Mouse (Mus musculus): ENCODE results near the gene Fbxo8. TPM values are rescaled to one million over a fixed set of nuclear protein-coding genes. Genes with fewer than 3 reads are reported as not detected.

Gene Fbxo8
- 10 to 100 TPM; 32.1 to 35.9 TPM for total RNA-seq (2021)
- long read RNA-seq, experiment 1, transcript Fbxo8-201 (6 exons, 3,571 nt), result major isoform, 18 of 31 reads
- long read RNA-seq, experiment 1, partial matches to known transcripts, result 0 of 31 reads
- long read RNA-seq, experiment 1, other reads (novel, unspliced or antisense), result 13 of 31 reads
- long read RNA-seq, experiment 2, transcript Fbxo8-201 (6 exons, 3,571 nt), result major isoform, 8 of 20 reads
- long read RNA-seq, experiment 2, partial matches to known transcripts, result 2 of 20 reads
- long read RNA-seq, experiment 2, other reads (novel, unspliced or antisense), result 10 of 20 reads

DNA sequence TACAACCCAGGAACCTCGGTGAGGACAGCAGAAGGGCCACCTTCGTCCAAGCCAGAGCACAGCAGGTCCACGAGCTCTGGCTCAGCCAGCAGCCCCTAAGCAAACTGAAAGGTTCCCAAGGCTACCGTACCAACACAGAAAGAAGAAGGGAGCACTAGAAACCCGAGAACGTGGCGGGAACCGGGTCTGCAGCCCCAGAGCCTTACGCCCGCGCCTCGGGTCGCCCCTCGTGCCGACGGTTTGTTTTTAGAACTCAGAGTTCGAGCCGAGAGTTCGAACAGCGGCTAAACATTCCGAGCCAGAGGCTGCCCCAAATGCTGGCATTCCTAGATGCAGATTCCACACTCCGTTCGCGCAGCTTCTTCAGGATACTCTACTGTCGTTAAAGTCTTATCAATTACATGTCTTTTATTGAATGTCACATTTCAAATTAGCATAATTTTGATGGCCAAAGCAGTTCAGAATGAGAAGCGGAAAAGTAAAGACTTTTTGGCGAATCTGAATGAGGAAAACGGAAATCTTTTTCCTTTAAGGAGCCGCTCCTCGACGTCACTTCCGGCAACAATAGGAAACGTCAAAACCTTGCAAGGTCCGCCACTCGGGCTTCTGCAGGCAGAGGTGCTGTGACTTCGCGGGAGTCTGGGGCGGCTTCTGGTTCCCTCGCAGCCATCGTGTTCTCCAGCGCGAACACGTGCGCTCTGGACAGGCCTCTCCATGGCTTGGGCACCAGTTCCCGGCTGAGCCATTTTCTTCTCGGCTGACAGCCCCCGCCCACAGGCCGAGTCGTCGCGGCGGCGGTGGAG is at the start of gene Fbxo8, which contains the start of gene Cep44:
Gene Fbxo8 (plus strand): TSS at position 533 of the 803 bp plus-strand sequence.
Gene Cep44 (minus strand): TSS at position 490 of the 803 bp plus-strand sequence.
- intact Hi-C loops (cut with DNase I), result no loop called here
- DNase-seq (ENCODE audit: low spot score in 2 of 2), result peak; percentile 85

DNA sequence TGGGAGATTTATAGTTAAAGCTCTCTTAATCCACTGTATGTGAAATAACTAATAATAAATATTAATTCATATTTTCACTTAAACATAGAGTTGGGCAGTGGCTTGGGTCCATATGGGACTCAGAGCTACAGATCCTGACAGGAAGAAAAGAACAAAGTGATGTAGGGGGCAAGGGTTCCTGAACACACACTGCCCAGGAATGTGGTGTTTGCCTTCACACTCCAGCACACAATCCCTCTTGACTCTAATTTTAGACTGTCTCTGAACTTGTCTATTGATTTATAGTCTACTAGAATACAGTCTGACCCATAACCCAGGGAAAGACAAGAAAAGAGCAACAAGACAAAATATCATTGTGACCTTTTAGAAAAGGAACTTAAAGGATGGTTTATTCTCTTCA is 49.0 kb upstream of the Fbxo8 start:
- DNase-seq (ENCODE audit: low spot score in 2 of 2), result no peak
- intact Hi-C loops (cut with DNase I), result no loop called here

DNA sequence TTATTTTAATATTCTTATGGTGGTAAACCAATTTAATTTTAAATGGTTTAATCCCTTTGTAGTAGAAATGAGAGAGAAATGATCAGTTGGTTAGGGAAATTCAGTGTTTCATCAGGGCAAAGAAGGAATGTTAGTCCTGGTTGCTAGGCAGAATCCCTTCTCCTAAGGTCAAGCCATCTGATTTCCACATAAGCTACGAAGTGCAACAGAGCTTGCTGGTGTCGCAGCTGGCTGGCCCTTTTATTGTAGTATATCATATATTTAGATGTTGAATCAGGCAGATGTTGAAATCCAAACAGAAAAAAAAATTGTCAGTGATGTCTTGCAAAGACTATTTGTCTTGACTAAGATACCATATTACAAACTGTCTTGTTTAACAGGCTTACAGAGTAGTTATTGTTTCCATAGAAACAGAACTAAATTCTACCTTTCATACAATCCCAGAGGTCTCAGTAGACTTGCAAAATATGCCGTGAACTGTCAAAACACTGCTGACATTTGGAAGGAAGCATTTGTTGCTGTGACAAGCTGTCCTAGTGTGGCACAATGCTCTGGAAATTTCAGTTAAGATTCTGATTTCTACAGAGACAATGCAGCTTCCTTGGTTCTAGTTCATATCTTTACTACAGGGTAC is 42.5 kb upstream of the Fbxo8 start:
- intact Hi-C loops (cut with DNase I), result no loop called here
- DNase-seq (ENCODE audit: low spot score in 2 of 2), result peak in 1 of 2 experiments; percentile 16

DNA sequence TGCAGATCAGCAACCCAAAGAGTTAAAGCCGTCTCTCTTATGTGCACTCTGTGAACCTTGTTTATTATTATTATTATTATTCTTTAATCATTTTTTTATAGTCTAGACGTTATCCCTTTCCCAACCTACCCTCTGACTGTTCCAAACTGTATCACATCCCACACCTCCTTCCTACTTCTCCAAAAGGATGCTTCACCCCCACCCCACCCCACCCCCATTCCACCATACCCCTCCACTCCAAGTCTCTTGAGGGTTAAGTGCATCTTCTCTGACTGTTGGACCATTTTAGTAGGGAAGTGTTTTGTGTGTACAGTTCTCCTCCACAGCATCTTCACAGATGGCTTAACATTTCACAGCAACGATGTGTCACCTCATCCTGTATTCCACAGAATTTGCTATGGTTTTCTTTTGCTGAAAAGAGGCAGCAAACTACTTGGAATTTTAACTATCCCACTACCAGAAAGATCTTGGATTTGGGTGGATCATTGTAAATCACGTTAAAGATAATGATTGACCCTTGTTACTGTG is 41.9 kb upstream of the Fbxo8 start:
- DNase-seq (ENCODE audit: low spot score in 2 of 2), result peak in 1 of 2 experiments; percentile 12
- intact Hi-C loops (cut with DNase I), result no loop called here

DNA sequence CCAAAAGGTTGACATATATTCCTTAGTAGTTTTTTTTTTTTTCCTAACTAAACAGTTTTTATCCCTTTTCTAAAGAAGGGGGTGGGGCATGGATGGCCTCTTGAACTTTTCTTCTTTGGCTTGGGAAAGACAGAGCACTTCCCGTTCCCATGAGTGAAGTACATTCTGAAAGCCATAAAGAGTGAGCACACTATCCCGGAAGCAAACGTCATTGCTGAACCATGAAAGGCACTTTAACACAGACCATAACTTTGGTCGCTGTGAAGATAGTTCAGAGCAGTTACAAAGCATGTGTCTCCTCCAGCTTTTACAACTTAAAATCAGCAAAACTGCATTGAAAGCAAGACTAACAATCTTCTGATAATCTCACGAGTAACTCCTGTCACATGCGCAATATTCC is 32.0 kb upstream of the Fbxo8 start:
- no peak for DNase-seq (ENCODE audit: low spot score in 2 of 2)
- intact Hi-C loops (cut with DNase I), result no loop called here

DNA sequence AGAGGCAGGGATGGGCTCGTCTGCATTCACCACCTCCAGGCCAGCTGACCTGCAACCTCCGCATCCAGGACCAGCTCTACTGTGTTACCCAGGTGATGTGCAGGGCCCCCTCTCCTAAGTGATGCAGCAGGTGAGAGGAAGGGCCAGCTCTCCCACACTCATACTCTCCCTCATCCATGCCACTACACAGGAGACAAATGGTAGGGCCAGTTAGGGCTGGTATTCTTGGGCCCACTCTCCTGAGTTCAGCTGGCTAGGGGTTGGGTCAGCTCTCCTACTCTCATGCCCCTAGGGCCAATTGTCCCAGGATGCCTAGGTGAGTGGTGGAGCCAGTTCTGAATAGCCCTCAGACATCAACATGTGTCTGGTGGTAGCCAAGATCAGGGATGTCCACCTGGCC is 30.6 kb upstream of the Fbxo8 start:
- no peak for DNase-seq (ENCODE audit: low spot score in 2 of 2)
- intact Hi-C loops (cut with DNase I), result no loop called here

DNA sequence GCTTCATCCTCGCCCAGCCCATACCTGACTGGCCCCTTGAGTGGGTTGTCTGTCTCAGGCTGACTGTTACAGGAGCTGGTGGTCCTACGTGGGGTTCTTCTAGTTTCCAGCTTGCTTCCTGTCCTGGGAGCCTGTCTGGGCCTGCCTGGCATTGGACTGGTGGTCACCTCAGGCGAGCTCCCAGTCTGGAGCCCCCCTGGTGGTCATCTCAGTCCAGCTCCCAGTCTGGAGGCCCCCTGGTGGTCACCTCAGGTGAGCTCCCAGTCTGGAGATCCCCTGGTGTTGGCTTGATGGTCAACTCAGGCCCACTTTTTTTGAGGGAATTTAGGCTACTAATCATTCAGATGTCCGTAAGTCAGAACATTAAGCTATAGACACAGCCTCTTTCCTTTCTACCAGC is 29.8 kb upstream of the Fbxo8 start:
- DNase-seq (ENCODE audit: low spot score in 2 of 2), result no peak

DNA sequence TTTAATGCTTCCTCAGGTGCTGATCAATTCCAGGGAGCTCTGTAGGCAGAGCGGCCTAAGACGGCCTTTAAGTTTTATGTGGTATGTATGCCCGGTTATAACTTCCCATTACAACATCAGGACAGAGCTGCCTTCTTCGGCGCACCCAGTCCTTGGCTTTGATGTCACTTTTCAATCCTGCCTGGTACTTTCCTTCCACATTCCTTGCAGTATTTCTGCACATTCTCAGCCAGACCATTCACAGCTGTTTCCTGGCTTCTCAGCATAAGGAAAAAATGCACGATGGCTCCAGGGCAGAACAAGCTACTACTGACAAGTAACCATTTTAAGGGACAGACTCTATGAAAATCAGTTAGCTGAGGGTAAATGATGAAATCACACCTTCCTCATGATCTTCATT is 22.0 kb upstream of the Fbxo8 start:
- intact Hi-C loops (cut with DNase I), result no loop called here
- DNase-seq (ENCODE audit: low spot score in 2 of 2), result no peak

More for the DNA sequence above, 29.8 kb upstream of the Fbxo8 start:
- intact Hi-C loops (cut with DNase I), result no loop called here

DNA sequence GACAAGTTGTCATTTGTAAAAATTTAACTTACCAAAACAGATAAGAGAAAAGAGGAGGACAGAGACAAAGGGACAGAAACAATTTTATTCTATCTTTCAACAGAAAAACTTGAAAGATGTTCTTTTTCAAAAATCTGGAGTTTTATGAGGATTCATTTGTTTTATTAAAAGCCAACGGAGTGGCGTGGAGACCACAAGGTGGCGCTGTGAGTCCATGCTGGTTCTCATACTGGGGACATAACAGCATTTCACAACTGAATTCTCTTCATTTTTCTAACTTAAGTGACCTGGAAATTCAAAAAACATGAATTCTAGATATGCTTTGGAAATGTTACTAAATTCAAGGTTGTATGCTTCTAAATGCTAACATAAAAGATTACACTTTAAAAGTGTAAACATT is 20.5 kb upstream of the Fbxo8 start:
- intact Hi-C loops (cut with DNase I), result loop anchor here (1.0 kb wide), 1 partner anchor 85 kb away; no protein-coding TSS in a partner anchor
- DNase-seq (ENCODE audit: low spot score in 2 of 2), result peak in 1 of 2 experiments; percentile 76

DNA sequence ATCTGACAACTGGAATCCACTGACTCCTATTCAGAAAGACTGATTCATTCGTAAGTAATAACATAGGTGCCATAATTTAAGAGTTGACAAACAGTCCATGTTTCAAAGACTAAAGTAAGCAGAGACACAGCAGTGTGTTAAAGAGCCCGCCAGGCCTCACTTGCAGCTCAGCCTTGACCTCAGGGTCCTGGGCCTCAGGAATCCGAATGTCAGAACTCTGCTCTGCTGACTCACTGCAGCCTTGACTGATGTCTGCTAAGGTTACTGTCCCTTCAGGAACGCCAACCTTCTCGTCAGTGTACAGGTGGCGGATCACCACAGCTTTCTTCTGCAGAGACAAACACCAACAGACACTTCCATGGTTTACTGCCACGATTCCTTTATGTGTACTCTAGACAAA is 10.2 kb upstream of the Fbxo8 start:
- DNase-seq (ENCODE audit: low spot score in 2 of 2), result no peak
- intact Hi-C loops (cut with DNase I), result no loop called here

DNA sequence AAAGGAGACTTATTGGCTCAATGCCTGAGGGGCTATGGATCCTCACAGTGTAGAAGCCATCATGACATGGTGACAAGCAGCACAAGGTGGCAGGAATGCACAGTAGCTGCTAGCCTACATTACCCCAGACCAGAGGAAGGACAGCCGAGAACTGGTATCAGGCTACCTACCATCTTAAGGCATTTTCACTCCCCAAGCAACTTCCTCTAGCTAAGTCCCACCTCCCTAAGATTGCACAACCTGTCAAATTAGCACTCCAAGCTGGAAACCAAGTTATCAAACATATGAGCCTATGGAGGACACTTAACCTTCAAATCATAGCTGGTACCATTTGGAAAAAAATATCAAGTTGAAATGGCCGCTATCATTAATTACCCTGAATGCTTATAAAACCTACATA is 3.0 kb upstream of the Fbxo8 start:
- DNase-seq (ENCODE audit: low spot score in 2 of 2), result no peak
- intact Hi-C loops (cut with DNase I), result no loop called here

DNA sequence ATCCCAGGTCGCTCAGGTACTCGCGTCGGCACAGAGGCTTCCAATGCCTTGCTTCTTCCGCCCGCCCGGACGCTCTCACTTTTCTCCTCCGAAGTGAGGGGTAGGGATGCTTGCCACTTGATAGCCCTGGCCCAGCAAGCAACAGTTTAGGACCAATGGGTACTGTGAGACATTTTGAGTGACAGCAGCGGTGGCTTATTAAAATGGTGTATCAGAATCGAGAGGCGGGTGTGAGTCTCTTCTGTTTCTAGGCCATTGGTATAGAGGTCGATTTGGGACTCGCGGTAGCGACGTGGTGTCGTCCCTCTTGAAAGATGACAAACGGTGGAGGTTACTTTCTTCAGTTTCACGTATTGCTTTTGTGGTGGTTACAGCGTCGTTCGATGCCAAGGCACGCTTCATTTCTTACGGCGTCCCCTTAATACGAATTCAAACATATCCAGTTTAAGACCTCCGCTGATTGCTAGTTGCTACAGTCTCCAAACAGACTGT is 517 bp downstream of the Fbxo8 start:
- intact Hi-C loops (cut with DNase I), result no loop called here
- DNase-seq (ENCODE audit: low spot score in 2 of 2), result peak; percentile 92 to 98

DNA sequence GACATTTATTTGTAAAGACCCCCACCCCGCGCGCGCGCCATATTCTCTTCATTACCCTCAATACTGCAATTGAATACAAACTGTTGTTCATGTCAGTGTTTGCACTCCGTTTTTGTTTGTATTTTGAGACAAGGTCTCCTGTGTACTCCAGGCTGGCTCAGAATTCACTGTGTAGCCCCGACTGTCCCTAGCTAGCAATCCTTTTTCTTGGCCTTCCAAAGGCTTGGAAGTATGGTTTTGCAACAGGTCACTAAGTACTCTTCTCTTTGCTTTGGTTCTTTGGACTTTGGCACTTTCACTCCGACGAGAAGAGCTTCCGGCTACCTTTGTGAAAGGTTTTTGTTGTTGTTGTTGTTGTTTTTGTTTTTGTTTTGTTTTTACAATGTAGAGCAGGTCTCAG is 1.2 kb downstream of the Fbxo8 start:
- DNase-seq (ENCODE audit: low spot score in 2 of 2), result no peak
- intact Hi-C loops (cut with DNase I), result no loop called here

DNA sequence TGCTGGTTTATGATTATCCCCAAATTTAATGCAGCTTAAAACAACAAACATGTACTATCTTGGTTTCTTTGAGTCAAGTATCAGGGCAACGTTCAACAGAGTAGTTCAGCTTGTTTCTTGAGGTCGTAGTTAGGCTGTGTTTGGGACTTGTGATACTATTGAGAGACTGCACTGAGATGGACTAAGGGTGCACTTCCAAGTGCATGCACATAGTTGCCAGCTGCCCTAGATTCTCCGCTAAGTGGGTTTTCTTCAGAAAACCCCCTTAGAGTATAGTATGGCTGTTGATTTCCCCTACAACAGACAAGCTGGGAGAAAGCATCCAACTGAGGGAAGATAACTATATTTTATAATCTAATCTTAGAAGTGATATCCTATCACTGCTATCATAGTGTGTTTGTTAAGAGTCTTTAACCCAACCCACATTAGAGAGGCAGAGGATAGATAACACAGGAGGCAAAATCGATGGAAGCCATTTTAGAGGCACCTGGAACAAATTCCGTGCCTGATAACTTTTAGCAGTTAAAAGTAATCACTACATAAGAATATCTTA is 1.7 kb downstream of the Fbxo8 start:
- DNase-seq (ENCODE audit: low spot score in 2 of 2), result no peak
- intact Hi-C loops (cut with DNase I), result no loop called here

DNA sequence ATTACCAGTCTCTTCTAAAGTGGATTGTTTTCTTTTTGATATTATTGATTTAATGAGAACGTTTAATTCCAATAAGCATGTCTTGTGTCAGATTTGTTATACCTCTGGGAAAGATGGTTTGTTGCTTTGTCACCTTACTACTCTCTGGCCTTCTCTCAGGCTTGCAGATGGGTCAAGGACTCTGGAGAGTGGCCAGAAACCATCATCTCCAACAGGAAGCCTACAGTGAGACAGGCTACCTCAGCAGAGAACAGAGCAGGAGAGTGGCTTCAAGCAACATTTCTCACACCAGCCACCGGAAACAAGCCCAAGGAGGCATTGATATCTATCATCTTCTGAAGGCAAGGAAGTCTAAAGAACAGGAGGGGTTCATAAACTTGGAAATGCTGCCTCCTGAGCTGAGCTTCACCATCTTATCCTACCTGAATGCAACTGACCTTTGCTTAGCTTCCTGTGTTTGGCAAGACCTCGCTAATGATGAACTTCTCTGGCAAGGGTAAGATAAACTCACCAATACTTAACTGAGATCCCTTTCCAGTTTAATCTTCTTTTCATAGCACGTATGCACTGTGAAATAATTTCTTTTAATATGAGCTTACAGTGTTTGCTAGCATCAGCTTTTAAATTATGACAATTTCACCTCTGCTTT is 13.6 kb downstream of the Fbxo8 start:
- DNase-seq (ENCODE audit: low spot score in 2 of 2), result no peak
- intact Hi-C loops (cut with DNase I), result no loop called here

DNA sequence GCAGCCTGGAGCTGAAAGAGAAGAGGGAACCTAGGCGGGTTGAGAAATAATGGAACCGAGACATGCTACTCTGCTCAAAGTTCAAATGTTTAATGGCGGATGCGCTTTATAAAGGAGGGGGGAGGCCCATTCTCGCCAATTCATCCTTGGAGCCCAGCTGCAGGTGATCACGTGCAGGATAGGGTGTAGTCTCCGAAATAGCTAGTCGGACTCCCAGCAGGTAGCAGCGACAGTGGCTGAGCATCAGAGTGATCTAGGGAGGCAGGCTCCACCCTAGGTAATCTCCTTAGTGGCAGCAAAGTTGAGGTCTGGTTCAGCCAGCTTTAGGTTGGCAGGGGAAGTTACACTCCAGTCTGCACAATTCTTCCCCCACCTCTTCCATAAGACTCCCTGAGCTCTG is 16.0 kb downstream of the Fbxo8 start:
- intact Hi-C loops (cut with DNase I), result no loop called here
- no peak for DNase-seq (ENCODE audit: low spot score in 2 of 2)

DNA sequence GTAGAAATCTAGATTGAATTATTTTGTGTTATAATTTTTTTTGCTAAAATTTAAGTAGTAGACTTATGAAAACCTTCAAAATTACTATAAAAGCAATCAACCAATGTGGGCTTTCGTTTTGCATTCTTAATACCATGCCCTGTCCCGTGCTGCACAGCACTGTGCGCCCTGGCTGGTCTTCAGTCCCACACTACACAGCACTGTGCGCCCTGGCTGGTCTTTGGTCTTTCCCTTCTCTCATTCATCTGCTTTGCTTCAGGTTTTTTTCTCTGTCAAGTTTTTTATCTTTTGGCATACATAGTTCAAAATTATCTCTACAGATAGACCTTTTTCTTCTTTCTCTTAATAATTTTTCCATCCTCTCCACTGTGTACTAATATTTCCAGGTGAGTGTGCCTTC is 30.0 kb downstream of the Fbxo8 start:
- intact Hi-C loops (cut with DNase I), result no loop called here
- DNase-seq (ENCODE audit: low spot score in 2 of 2), result no peak

DNA sequence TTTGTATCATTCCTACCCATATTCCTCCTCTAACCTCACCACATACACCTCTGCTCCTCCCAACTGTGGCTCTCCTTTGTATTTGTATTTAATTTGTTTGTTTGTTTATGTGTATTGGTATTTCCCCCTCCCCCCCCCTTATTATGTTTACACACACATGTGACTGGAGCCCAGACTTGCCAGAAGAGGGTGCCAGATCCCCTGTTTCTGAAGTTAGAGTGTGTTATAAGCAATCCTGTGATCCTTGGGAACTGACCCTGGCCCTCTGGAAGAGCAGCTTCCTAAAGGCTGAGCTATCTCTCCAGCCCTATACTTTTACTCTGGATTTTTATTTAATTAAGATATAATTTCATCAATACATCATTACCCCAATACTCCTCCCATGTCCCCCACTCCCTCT is 32.0 kb downstream of the Fbxo8 start:
- no peak for DNase-seq (ENCODE audit: low spot score in 2 of 2)
- intact Hi-C loops (cut with DNase I), result no loop called here

DNA sequence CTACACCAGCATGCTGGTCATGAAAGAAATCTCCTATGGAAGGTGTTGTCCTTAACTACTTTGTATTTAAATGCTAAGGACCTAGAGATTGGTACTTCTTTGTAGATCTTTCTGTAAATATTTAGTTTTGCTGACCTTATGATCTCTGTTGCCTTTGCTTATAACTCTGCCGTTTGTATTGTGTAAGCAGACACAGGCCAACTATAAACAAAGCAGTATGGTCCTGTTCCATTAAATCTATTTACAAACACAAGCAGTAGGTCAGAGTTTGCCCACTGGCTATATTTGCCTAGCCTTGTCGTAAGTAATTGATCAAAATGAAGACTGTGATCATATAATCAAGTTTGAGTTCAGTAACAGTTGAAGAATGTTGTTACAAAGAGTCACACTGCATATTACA is 38.1 kb downstream of the Fbxo8 start:
- DNase-seq (ENCODE audit: low spot score in 2 of 2), result no peak
- intact Hi-C loops (cut with DNase I), result no loop called here

All from left cerebral cortex, postnatal 14 days (tissue).